Mouse (Mus musculus) E14TG2a.4 (cell line): ENCODE measurements around the gene Plpp6.

Experiments
- H3K27me3 ChIP-seq: 2 replicates; pipeline ENCODE4 v1.6.1; 2014; ENCODE audit warnings: low read length, control low read depth; ENCODE audit not compliant: insufficient read depth
- H3K36me3 ChIP-seq: 2 replicates; pipeline ENCODE4 v1.6.1; 2014; ENCODE audit warnings: low read length, control low read depth; ENCODE audit not compliant: insufficient read depth
- H3K4me1 ChIP-seq: replicated peaks from 2 replicates; pipeline ENCODE4 v1.6.1; 2014; ENCODE audit warnings: low read depth, low read length, control low read depth
- H3K4me3 ChIP-seq: replicated peaks from 2 replicates; pipeline ENCODE4 v1.5.1; 2014; ENCODE audit warnings: mild to moderate bottlenecking, low read length
- H3K9me3 ChIP-seq: 2 replicates; pipeline ENCODE4 v1.6.1; 2014; ENCODE audit warnings: low read length, control low read depth
- CTCF ChIP-seq: conservative IDR thresholded peaks from 2 replicates; pipeline ENCODE4 v1.5.1; 2014; ENCODE audit warnings: low read length
- NANOG ChIP-seq: IDR thresholded peaks from 2 replicates; pipeline ENCODE4 v1.6.1; 2014; ENCODE audit warnings: borderline replicate concordance, low read length, mixed read lengths
- POU5F1 ChIP-seq: IDR thresholded peaks from 2 replicates; pipeline ENCODE4 v1.6.1; 2014; ENCODE audit warnings: low read length, borderline replicate concordance

Gene Plpp6

DNA sequence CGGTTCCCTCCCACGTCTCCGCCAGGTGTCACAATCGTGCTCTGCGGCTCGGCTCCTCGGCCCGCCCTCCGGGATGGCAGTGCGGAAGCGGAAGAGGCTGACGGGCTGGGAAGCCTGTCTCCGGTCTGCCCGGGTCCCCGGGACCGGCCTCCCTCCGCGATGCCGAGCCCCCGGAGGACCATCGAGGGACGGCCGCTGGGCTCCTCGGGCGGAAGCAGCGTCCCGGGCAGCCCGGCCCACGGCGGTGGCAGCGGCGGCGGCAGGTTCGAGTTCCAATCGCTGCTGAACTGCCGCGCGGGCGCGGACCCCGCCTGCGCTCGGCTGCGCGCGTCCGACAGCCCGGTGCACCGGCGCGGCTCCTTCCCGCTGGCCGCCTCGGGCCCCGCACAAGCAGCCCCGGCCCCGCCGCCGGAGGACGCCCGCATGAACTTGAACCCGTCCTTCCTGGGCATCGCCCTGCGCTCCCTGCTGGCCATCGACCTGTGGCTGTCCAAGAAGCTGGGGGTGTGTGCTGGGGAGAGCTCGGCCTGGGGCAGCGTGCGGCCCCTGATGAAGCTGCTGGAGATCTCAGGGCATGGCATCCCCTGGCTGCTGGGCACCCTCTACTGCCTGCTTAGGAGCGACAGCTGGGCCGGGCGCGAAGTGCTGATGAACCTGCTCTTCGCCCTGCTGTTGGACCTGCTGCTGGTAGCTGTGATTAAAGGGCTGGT lies at the start of gene Plpp6:
Gene Plpp6 (plus strand): TSS at position 112 of the 710 bp plus-strand sequence.
- TF ChIP-seq NANOG (no peak), CTCF (no peak), POU5F1 (no peak)
- peaks cover 25% of the 10 kb centered on the region for H3K4me1 ChIP-seq
- no peaks in the 10 kb centered on the region for H3K9me3 ChIP-seq
- H3K4me3 ChIP-seq: peak within 1 kb of the TSS; percentile 90
- peaks cover 28% of the 10 kb centered on the region for H3K27me3 ChIP-seq
- H3K36me3 ChIP-seq: no peaks in the 10 kb centered on the region

- TF ChIP-seq CTCF: no peak
- no peak for TF ChIP-seq NANOG
- no peak for TF ChIP-seq POU5F1
- no peaks in the 10 kb centered on the region for H3K9me3 ChIP-seq
- no peaks in the 10 kb centered on the region for H3K4me1 ChIP-seq
- H3K27me3 ChIP-seq: no peaks in the 10 kb centered on the region
- H3K36me3 ChIP-seq: no peaks in the 10 kb centered on the region
- H3K4me3 ChIP-seq: no peak overlapping the region
Measured at GRCm38 (mm10) chr19:28914598-28914997, 49.2 kb upstream of the Plpp6 start.

DNA sequence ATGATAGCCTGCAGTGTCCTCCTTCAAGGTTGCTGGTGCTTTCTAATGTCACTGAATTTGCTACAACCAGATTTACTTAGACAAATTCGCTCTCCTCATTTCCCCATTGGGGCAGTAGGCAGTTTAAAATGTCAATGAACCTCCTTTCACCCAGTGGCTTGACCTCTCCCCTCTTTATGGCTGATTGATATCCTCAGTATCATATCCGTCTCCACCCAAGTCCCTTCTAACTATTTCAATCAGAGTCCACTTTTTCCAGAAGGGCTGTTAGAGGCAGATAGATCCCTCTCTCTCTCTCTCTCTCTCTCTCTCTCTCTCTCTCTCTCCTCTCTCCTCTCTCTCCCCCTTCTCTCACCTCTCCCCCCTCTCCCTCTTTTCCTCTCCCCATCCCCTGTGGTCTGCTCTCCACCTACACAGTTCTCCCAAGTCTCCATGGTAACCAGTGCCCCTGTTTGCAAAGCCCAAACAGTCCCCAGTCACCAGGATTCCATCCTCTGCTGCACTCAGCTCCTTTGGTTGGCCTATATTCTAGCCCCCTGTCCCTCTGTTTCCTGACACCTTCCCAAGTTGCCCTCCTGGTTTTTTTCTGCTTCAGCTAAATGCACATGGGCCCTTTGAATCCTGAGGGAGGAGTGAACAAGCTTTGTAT lies 48.0 kb upstream of the Plpp6 start:
- no peak overlapping the region for H3K4me3 ChIP-seq
- TF ChIP-seq CTCF (no peak), POU5F1 (no peak), NANOG (no peak)

DNA sequence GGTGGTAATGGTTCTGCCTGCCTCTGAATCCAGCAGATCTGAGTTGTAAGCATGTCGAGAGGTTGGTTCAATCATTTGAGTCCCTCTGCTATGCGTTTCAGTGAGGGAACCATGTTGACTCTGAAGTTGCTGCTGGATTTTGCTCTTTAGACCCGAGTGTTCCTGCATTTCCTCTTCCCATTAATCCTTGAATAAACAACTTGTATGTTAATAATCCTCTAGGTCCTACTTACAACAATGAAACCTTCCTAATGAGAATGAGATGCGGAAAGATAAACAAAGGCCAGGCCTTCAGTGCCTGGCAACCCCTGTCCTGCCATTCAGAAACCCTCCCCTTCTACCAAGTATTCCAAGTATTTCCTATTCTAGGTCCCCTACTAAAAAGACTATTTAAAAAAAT lies 47.3 kb upstream of the Plpp6 start:
- TF ChIP-seq CTCF: no peak
- TF ChIP-seq POU5F1: no peak
- no peak for TF ChIP-seq NANOG
- Histone ChIP-seq H3K36me3 (no peaks in the 10 kb centered on the region), H3K27me3 (no peaks in the 10 kb centered on the region), H3K4me3 (no peak overlapping the region), H3K4me1 (no peaks in the 10 kb centered on the region), H3K9me3 (no peaks in the 10 kb centered on the region)

More for the DNA sequence above, 48.0 kb upstream of the Plpp6 start:
- Histone ChIP-seq H3K27me3 (no peaks in the 10 kb centered on the region), H3K36me3 (no peaks in the 10 kb centered on the region), H3K4me1 (no peaks in the 10 kb centered on the region), H3K9me3 (no peaks in the 10 kb centered on the region)

DNA sequence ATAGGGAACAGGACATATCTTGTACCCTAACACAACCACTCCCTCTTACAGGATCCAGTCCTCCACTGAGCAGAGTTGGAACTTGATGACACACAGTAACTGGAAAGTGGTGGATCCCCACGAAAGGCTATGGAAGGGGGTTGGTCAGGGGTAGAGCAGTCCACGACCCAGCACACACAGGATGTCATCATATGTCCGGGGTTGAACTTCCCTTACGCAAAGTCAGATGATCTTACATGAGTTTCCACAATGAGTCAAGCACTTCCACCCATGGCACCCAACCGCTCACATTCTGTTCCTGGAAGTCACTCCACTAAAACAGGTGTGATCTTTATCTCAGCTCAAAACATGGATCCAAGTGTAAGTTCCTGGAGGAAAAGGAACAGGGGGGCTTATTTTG lies 45.9 kb upstream of the Plpp6 start:
- H3K4me3 ChIP-seq: no peak overlapping the region

DNA sequence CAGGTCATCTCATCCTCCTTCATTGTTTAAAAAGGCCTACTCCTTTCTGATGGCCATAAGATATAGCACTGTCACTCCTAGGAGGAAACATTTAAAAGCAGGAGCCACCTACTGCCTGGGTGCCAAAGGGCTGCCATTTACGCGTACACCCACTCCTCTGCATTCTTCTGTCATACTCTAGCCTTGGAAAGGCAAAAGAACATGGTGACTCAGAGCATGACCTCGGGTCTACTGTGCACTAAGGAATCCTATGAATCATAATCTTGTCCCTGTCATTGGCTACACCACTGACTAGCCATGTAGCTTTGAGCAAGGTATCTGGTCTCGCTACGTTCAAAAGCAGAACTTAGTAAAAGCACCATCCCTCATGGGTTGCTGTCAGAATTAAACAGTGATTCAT lies 37.4 kb upstream of the Plpp6 start:
- Histone ChIP-seq H3K4me1 (no peaks in the 10 kb centered on the region), H3K4me3 (no peak overlapping the region), H3K9me3 (no peaks in the 10 kb centered on the region), H3K36me3 (no peaks in the 10 kb centered on the region), H3K27me3 (no peaks in the 10 kb centered on the region)
- TF ChIP-seq NANOG (no peak), POU5F1 (no peak), CTCF (no peak)

More for the DNA sequence above, 45.9 kb upstream of the Plpp6 start:
- Histone ChIP-seq H3K36me3 (no peaks in the 10 kb centered on the region), H3K4me1 (no peaks in the 10 kb centered on the region), H3K27me3 (no peaks in the 10 kb centered on the region), H3K9me3 (no peaks in the 10 kb centered on the region)
- TF ChIP-seq CTCF (no peak), POU5F1 (no peak), NANOG (no peak)

- no peaks in the 10 kb centered on the region for H3K9me3 ChIP-seq
- H3K36me3 ChIP-seq: no peaks in the 10 kb centered on the region
- no peak overlapping the region for H3K4me3 ChIP-seq
- TF ChIP-seq NANOG: no peak
- TF ChIP-seq POU5F1: no peak
- TF ChIP-seq CTCF: no peak
- H3K4me1 ChIP-seq: no peaks in the 10 kb centered on the region
- no peaks in the 10 kb centered on the region for H3K27me3 ChIP-seq
Measured at GRCm38 (mm10) chr19:28927396-28927795, 36.4 kb upstream of the Plpp6 start.

GRCm38 (mm10) chr19:28929034-28929433 lies 34.7 kb upstream of the Plpp6 start:
- TF ChIP-seq POU5F1 (no peak), CTCF (no peak), NANOG (no peak)
- H3K27me3 ChIP-seq: no peaks in the 10 kb centered on the region
- H3K36me3 ChIP-seq: no peaks in the 10 kb centered on the region
- H3K4me1 ChIP-seq: no peaks in the 10 kb centered on the region
- no peaks in the 10 kb centered on the region for H3K9me3 ChIP-seq
- H3K4me3 ChIP-seq: no peak overlapping the region
